In genomic region chr8:75136256-75136655, GRCm38 (mm10) we compare ENCODE assay signal across 21 mouse cellular contexts. TPM values are rescaled to one million over a fixed set of nuclear protein-coding genes. Genes with fewer than 3 reads are reported as not detected.
A peak's percentile ranks its signal among the peaks of the same experiment; 100 is the strongest.
DNase-seq lines count a peak whose midpoint lies in the region; ATAC-seq and TF ChIP-seq lines count a peak whose summit lies in the region.
"Had no signal": no experiment of that assay in that cellular context is flagged by ENCODE, and none has a peak within 500 bp of the region (broad histone marks: within the 10 kb centered on the region; RNA-seq: fewer than 3 reads in every experiment).

No protein-coding gene starts in this region.

- H3K36me3 ChIP-seq in heart, embryonic 16.5 days (ENCODE audit: control insufficient read depth, insufficient read depth) = no peaks in the 10 kb centered on the region
- H3K36me3 ChIP-seq in midbrain, embryonic 16.5 days (ENCODE audit: control insufficient read depth, insufficient read depth, low read length) = no peaks in the 10 kb centered on the region
- peaks cover 14% of the 10 kb centered on the region for H3K36me3 ChIP-seq in midbrain, embryonic 10.5 days
- H3K36me3 ChIP-seq in MEL (ENCODE audit: control insufficient read depth in 1 of 2, insufficient read depth in 2 of 2, low read length in 2 of 2) = peaks cover 0 to 12% of the 10 kb centered on the region in 2 experiments; a peak in 2 of 4 replicates
- H3K36me3 ChIP-seq in liver, embryonic 15.5 days (replicated peaks) = peaks cover 12% of the 10 kb centered on the region
- H3K36me3 ChIP-seq: hindbrain, embryonic 13.5 days had no signal

- no peak for TF ChIP-seq RAD21 in MEL (IDR thresholded peaks at IDR 0.05; ENCODE audit: low read depth, low read length)

- no peak for TF ChIP-seq EP300 in MEL (IDR thresholded peaks at IDR 0.05; ENCODE audit: low read depth in 1 of 2, low read length in 2 of 2)

- DNase-seq in heart, postnatal 25 days (ENCODE audit: low spot score) = no peak
- no peak for DNase-seq in midbrain, embryonic 10.5 days (ENCODE audit: low spot score)
- DNase-seq in MEL (ENCODE audit: low read depth, low spot score) = no peak
- DNase-seq in cerebellum, postnatal 10 days = no peak
- no peak for DNase-seq in layer of hippocampus, adult 9-10 months (ENCODE audit: low spot score)
- DNase-seq: cerebellum, adult 11-12 months; cerebellum, adult 9-10 months; cerebellum, postnatal 36 days; gastrocnemius, adult 2 months; gastrocnemius, postnatal 36 days; heart, adult 18-20 months had no signal

- TF ChIP-seq POLR2A in MEL (IDR thresholded peaks at IDR 0.05; ENCODE audit: control insufficient read depth in 1 of 2, insufficient read depth in 1 of 2, low read depth in 1 of 2, low read length in 2 of 2, poor library complexity in 1 of 2) = no peak

- TF ChIP-seq CTCF in MEL (IDR thresholded peaks at IDR 0.05 in 2 of 3, conservative IDR thresholded peaks at IDR 0.05 in 1 of 3; ENCODE audit: control insufficient read depth in 1 of 3, insufficient read depth in 1 of 3, low read depth in 2 of 3, low read length in 3 of 3, poor library complexity in 1 of 3, severe bottlenecking in 1 of 3) = no peak

- intact Hi-C loops in heart, postnatal 25 days (cut with DNase I) = no loop called here

- no peak overlapping the region for H3K4me2 ChIP-seq in heart, embryonic 16.5 days (ENCODE audit: low read depth, low read length)
- no peak overlapping the region for H3K4me2 ChIP-seq in midbrain, embryonic 16.5 days (ENCODE audit: low read length)
- no peak overlapping the region; the same call in 1 of the 2 replicates for H3K4me2 ChIP-seq in liver, embryonic 15.5 days
- H3K4me2 ChIP-seq: heart, embryonic 11.5 days; hindbrain, embryonic 13.5 days had no signal

- no peaks in the 10 kb centered on the region for H3K9me3 ChIP-seq in heart, embryonic 16.5 days (replicated peaks; ENCODE audit: control insufficient read depth, low read length)
- no peaks in the 10 kb centered on the region for H3K9me3 ChIP-seq in midbrain, embryonic 16.5 days (replicated peaks; ENCODE audit: control insufficient read depth, low read length, poor library complexity, severe bottlenecking)
- H3K9me3 ChIP-seq in midbrain, embryonic 10.5 days (replicated peaks) = no peaks in the 10 kb centered on the region
- no peaks in the 10 kb centered on the region for H3K9me3 ChIP-seq in MEL (replicated peaks; ENCODE audit: insufficient read depth, low read length)
- no peaks in the 10 kb centered on the region for H3K9me3 ChIP-seq in liver, embryonic 15.5 days (replicated peaks)
- H3K9me3 ChIP-seq: embryonic facial prominence, embryonic 10.5 days; forebrain, embryonic 10.5 days; hindbrain, embryonic 13.5 days had no signal

- ATAC-seq in heart, embryonic 16.5 days (replicated peaks; ENCODE audit: extremely low read depth, insufficient read depth, low FRiP score) = no peak
- ATAC-seq in midbrain, embryonic 16.5 days = no peak
- peak; percentile 46; the same call in 1 of the 2 replicates for ATAC-seq in liver, embryonic 15.5 days (ENCODE audit: insufficient read depth)
- ATAC-seq: forebrain, embryonic 14.5 days had no signal

- 39% methylated on average over 2 of the region's 2 CpGs for WGBS in heart, embryonic 16.5 days
- 83% methylated on average over 2 of the region's 2 CpGs for WGBS in midbrain, embryonic 16.5 days
- WGBS in midbrain, embryonic 10.5 days = 87% methylated on average over 2 of the region's 2 CpGs
- WGBS in liver, embryonic 15.5 days (ENCODE audit: insufficient replicate concordance) = 28% methylated on average over 2 of the region's 2 CpGs

- H3K27me3 ChIP-seq in heart, embryonic 16.5 days (ENCODE audit: control insufficient read depth, insufficient read depth, low read length) = no peaks in the 10 kb centered on the region
- no peaks in the 10 kb centered on the region for H3K27me3 ChIP-seq in midbrain, embryonic 16.5 days (ENCODE audit: control insufficient read depth, insufficient read depth, low read depth, low read length)
- no peaks in the 10 kb centered on the region for H3K27me3 ChIP-seq in midbrain, embryonic 10.5 days (ENCODE audit: low read depth, poor library complexity, severe bottlenecking)
- H3K27me3 ChIP-seq in MEL (ENCODE audit: control insufficient read depth in 1 of 2, insufficient read depth in 2 of 2, low read length in 2 of 2) = no peaks in the 10 kb centered on the region
- no peaks in the 10 kb centered on the region; the same call in 1 of the 2 replicates for H3K27me3 ChIP-seq in liver, embryonic 15.5 days
- H3K27me3 ChIP-seq: CH12.LX; hindbrain, embryonic 13.5 days had no signal

- no peaks in the 10 kb centered on the region for H3K79me2 ChIP-seq in MEL (ENCODE audit: control insufficient read depth, insufficient read depth, low read length, poor library complexity)

- H3K4me3 ChIP-seq in heart, embryonic 16.5 days (ENCODE audit: low read length) = no peak overlapping the region
- no peak overlapping the region for H3K4me3 ChIP-seq in midbrain, embryonic 16.5 days (ENCODE audit: low read depth, low read length)
- no peak overlapping the region for H3K4me3 ChIP-seq in midbrain, embryonic 10.5 days
- H3K4me3 ChIP-seq in MEL (ENCODE audit: control insufficient read depth in 1 of 2, insufficient read depth in 1 of 2, low read depth in 2 of 2, low read length in 2 of 2) = no peak overlapping the region
- H3K4me3 ChIP-seq in liver, embryonic 15.5 days (replicated peaks) = no peak overlapping the region
- H3K4me3 ChIP-seq: embryonic facial prominence, embryonic 10.5 days; forebrain, embryonic 10.5 days; gastrocnemius, adult 2 months; hindbrain, embryonic 13.5 days had no signal

- H3K4me1 ChIP-seq in heart, embryonic 16.5 days (ENCODE audit: control insufficient read depth, insufficient read depth, low read length) = peaks cover 21% of the 10 kb centered on the region
- no peaks in the 10 kb centered on the region for H3K4me1 ChIP-seq in midbrain, embryonic 16.5 days (ENCODE audit: control insufficient read depth, insufficient read depth, low read length)
- H3K4me1 ChIP-seq in midbrain, embryonic 10.5 days = peaks cover 5% of the 10 kb centered on the region; the same call in 1 of the 2 replicates
- peaks cover 19 to 20% of the 10 kb centered on the region in 2 experiments for H3K4me1 ChIP-seq in MEL (ENCODE audit: control insufficient read depth in 1 of 2, insufficient read depth in 2 of 2, low read length in 2 of 2)
- H3K4me1 ChIP-seq in liver, embryonic 15.5 days (replicated peaks) = peaks cover 27% of the 10 kb centered on the region
- H3K4me1 ChIP-seq: embryonic facial prominence, embryonic 10.5 days had no signal

- no peak overlapping the region for H3K9ac ChIP-seq in heart, embryonic 16.5 days (ENCODE audit: low read length)
- no peak overlapping the region for H3K9ac ChIP-seq in midbrain, embryonic 16.5 days (ENCODE audit: low read depth, low read length)
- H3K9ac ChIP-seq in MEL (ENCODE audit: control insufficient read depth, low read depth, low read length, poor library complexity, severe bottlenecking) = no peak overlapping the region
- H3K9ac ChIP-seq in liver, embryonic 15.5 days = no peak overlapping the region

- 0 out of 2 replicates have a peak overlapping the region, but pooled peaks have one; percentile 16 for H3K27ac ChIP-seq in heart, embryonic 16.5 days (ENCODE audit: low read length)
- 0 out of 2 replicates have a peak overlapping the region, but pooled peaks have one; percentile 7 for H3K27ac ChIP-seq in midbrain, embryonic 16.5 days (ENCODE audit: low read length)
- no peak overlapping the region for H3K27ac ChIP-seq in midbrain, embryonic 10.5 days (replicated peaks)
- H3K27ac ChIP-seq in MEL (ENCODE audit: control insufficient read depth, low read depth, low read length) = no peak overlapping the region
- 0 out of 2 replicates have a peak overlapping the region, but pooled peaks have one; percentile 1 for H3K27ac ChIP-seq in liver, embryonic 15.5 days (replicated peaks)
- H3K27ac ChIP-seq: embryonic facial prominence, embryonic 10.5 days; forebrain, embryonic 10.5 days; gastrocnemius, adult 2 months; hindbrain, embryonic 13.5 days; hindbrain, postnatal 0 days had no signal

TF ChIP-seq in MEL, 35 proteins besides CTCF, POLR2A, EP300 and RAD21:
- TF ChIP-seq GATA1 (IDR thresholded peaks at IDR 0.05; ENCODE audit: low read depth, low read length) = 0 out of 2 replicates have a peak, but pooled peaks have one; percentile 15
- peak; percentile 38; the same call in 1 of the 2 replicates for TF ChIP-seq TCF12 (IDR thresholded peaks at IDR 0.05; ENCODE audit: low read depth, low read length)
- no peak for TF ChIP-seq POLR2AphosphoS5 (IDR thresholded peaks at IDR 0.05; ENCODE audit: borderline replicate concordance, low read depth, low read length)
- TF ChIP-seq ELF1 (IDR thresholded peaks at IDR 0.05; ENCODE audit: low read depth, low read length) = no peak
- 0 out of 2 replicates have a peak, but pooled peaks have one; percentile 33 for TF ChIP-seq TAL1 (IDR thresholded peaks at IDR 0.05; ENCODE audit: low read length)

RNA-seq across cellular contexts. Expression of gene Mcm5, which starts 26.9 kb away (rescaled TPM):
- 82.3 and 87.9 TPM in 2 replicates for polyA plus RNA-seq in heart, embryonic 16.5 days (2015; fragmentation: Nextera tagmentation; extraction: Ambion mirVana)
- total RNA-seq in heart, postnatal 25 days (2021) = 1 to 10 TPM; 4.3 to 4.4 TPM
- polyA plus RNA-seq in midbrain, embryonic 16.5 days (2015; fragmentation: Nextera tagmentation; extraction: Ambion mirVana) = 23.0 and 24.9 TPM in 2 replicates
- polyA plus RNA-seq in midbrain, embryonic 10.5 days (2016; fragmentation: Nextera tagmentation; extraction: Ambion mirVana) = 279 and 327 TPM in 2 replicates
- 355 and 397 TPM in 2 replicates for total RNA-seq in MEL (2012; rRNA removed)
- polyA plus RNA-seq in MEL (2012; ENCODE audit: insufficient read depth in 1 of 2, insufficient read length in 2 of 2, low read depth in 1 of 2, low replicate concordance in 2 of 2, missing spikeins in 1 of 2) = 100 to 1,000 TPM in 1 of 2 experiments, not detected in 1; 459 TPM
- 154 and 161 TPM in 2 replicates for polyA plus RNA-seq in liver, embryonic 15.5 days (2015; fragmentation: Nextera tagmentation; extraction: Ambion mirVana)

RNA-seq across cellular contexts. Expression of gene Hmox1, which starts 42.8 kb away (rescaled TPM):
- 16.8 and 17.6 TPM in 2 replicates for polyA plus RNA-seq in heart, embryonic 16.5 days (2015; fragmentation: Nextera tagmentation; extraction: Ambion mirVana)
- total RNA-seq in heart, postnatal 25 days (2021) = 10 to 100 TPM in 1 of 2 experiments, 1 to 10 TPM in 1; 7.9 to 10.4 TPM
- 9.5 and 9.7 TPM in 2 replicates for polyA plus RNA-seq in midbrain, embryonic 16.5 days (2015; fragmentation: Nextera tagmentation; extraction: Ambion mirVana)
- 20.5 and 21.0 TPM in 2 replicates for polyA plus RNA-seq in midbrain, embryonic 10.5 days (2016; fragmentation: Nextera tagmentation; extraction: Ambion mirVana)
- total RNA-seq in MEL (2012; rRNA removed) = 11.1 and 29.9 TPM in 2 replicates
- 10 to 100 TPM in 1 of 2 experiments, not detected in 1; 72.4 TPM for polyA plus RNA-seq in MEL (2012; ENCODE audit: insufficient read depth in 1 of 2, insufficient read length in 2 of 2, low read depth in 1 of 2, low replicate concordance in 2 of 2, missing spikeins in 1 of 2)
- polyA plus RNA-seq in liver, embryonic 15.5 days (2015; fragmentation: Nextera tagmentation; extraction: Ambion mirVana) = 151 and 170 TPM in 2 replicates

Comparison
In these comparisons a context has a peak if more than half of its experiments do, and no peak if none do; other contexts are left out.
1. H3K27ac ChIP-seq: peak in heart, embryonic 16.5 days (single experiment), midbrain, embryonic 16.5 days (single experiment) and liver, embryonic 15.5 days (single experiment); none in midbrain, embryonic 10.5 days (single experiment) and MEL (single experiment).